ENCODE assay signal across 8 mouse cellular contexts in the genomic region with DNA sequence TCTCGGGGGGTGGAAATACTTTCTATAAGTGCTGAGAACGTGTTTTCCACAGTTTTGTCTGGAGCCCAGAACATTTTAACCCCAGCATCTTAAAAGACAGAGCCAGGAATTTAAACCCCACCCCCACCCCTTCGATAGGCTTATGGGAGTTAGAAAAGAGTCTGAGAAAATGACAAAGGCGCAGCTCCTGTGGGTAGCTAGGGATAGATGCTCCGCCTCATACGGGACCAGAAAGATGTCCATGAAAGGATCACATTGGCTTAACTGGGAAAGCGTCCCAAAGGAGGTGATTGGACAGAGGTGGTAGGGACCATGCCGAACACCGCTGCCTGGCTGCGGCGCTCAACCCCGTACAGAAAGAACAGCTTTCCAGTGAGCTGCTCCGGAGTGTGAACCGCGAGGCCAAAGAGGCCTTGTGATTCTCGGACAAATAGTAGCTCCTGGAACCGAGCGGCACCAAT. TPM values are rescaled to one million over a fixed set of nuclear protein-coding genes. Genes with fewer than 3 reads are reported as not detected.
DNase-seq lines count a peak whose midpoint lies in the region; ATAC-seq and TF ChIP-seq lines count a peak whose summit lies in the region.

No protein-coding gene starts in this region.

- TF ChIP-seq POLR2A in liver, adult 2 months (IDR thresholded peaks at IDR 0.05; ENCODE audit: extremely low read depth, insufficient read depth, low read length) = no peak

- peak overlapping the region; percentile 78 for H3K4me2 ChIP-seq in forebrain, embryonic 14.5 days (ENCODE audit: low read length)
- H3K4me2 ChIP-seq in hindbrain, embryonic 16.5 days (ENCODE audit: low read length) = peak overlapping the region; percentile 98
- H3K4me2 ChIP-seq in limb, embryonic 15.5 days = peak overlapping the region; percentile 93
- peak overlapping the region; percentile 87 for H3K4me2 ChIP-seq in neural tube, embryonic 11.5 days (ENCODE audit: low read depth)

- no peak for TF ChIP-seq CTCF in liver, adult 2 months (IDR thresholded peaks at IDR 0.05; ENCODE audit: low read depth, low read length)

- H3K79me2 ChIP-seq in liver, adult 2 months (ENCODE audit: control insufficient read depth, insufficient read depth, low read length) = no peaks in the 10 kb centered on the region

- peak overlapping the region; percentile 20; the same call in 1 of the 2 replicates for H3K9ac ChIP-seq in liver, adult 2 months (ENCODE audit: low read depth, low read length)
- peak overlapping the region; percentile 62 for H3K9ac ChIP-seq in forebrain, embryonic 14.5 days (ENCODE audit: low read length)
- peak overlapping the region; percentile 69 for H3K9ac ChIP-seq in hindbrain, embryonic 16.5 days (ENCODE audit: low read depth, low read length)
- H3K9ac ChIP-seq in limb, embryonic 15.5 days = peak overlapping the region; percentile 31; the same call in 1 of the 2 replicates
- H3K9ac ChIP-seq in neural tube, embryonic 11.5 days (ENCODE audit: low read length) = peak overlapping the region; percentile 57

- no peak overlapping the region for H3K27ac ChIP-seq in liver, adult 2 months (replicated peaks; ENCODE audit: insufficient read depth, low read depth, low read length)
- H3K27ac ChIP-seq in forebrain, embryonic 14.5 days (ENCODE audit: low read depth, low read length) = peak overlapping the region; percentile 64; the same call in 1 of the 2 replicates
- H3K27ac ChIP-seq in hindbrain, embryonic 16.5 days (ENCODE audit: low read depth, low read length) = peak overlapping the region; percentile 71
- peak overlapping the region; percentile 85 for H3K27ac ChIP-seq in limb, embryonic 15.5 days
- peak overlapping the region; percentile 47 for H3K27ac ChIP-seq in neural tube, embryonic 11.5 days (ENCODE audit: low read depth, low read length)

- DNase-seq in liver, adult 2 months (ENCODE audit: extremely low read depth, low read depth, low spot score) = no peak
- DNase-seq in liver = no peak
- peak; percentile 59 for DNase-seq in forebrain, embryonic 14.5 days (ENCODE audit: low spot score)
- DNase-seq in neural tube, embryonic 11.5 days (ENCODE audit: low spot score) = peak; percentile 64
- DNase-seq in urinary bladder, adult 18-20 months (ENCODE audit: low spot score in 2 of 2) = no peak

- H3K27me3 ChIP-seq in liver, adult 2 months (ENCODE audit: control insufficient read depth, insufficient read depth, low read length) = peaks cover 2% of the 10 kb centered on the region; the same call in 1 of the 2 replicates
- H3K27me3 ChIP-seq in forebrain, embryonic 14.5 days (replicated peaks; ENCODE audit: control insufficient read depth, insufficient read depth, low read length) = no peaks in the 10 kb centered on the region
- no peaks in the 10 kb centered on the region; the same call in 1 of the 2 replicates for H3K27me3 ChIP-seq in hindbrain, embryonic 16.5 days (replicated peaks; ENCODE audit: control insufficient read depth, insufficient read depth, low read length)
- H3K27me3 ChIP-seq in limb, embryonic 15.5 days = peaks cover 5% of the 10 kb centered on the region; the same call in 1 of the 2 replicates
- no peaks in the 10 kb centered on the region for H3K27me3 ChIP-seq in neural tube, embryonic 11.5 days (ENCODE audit: control insufficient read depth, insufficient read depth, low read length)

- peak; percentile 66 for ATAC-seq in cerebellum, adult (ENCODE audit: insufficient number of reproducible peaks, low FRiP score, low TSS enrichment)
- peak; percentile 60 for ATAC-seq in forebrain, embryonic 14.5 days
- ATAC-seq in hindbrain, embryonic 16.5 days = peak; percentile 67
- ATAC-seq in limb, embryonic 15.5 days (ENCODE audit: insufficient number of reproducible peaks, low FRiP score, low TSS enrichment, low read depth) = peak; percentile 7
- peak; percentile 62 for ATAC-seq in neural tube, embryonic 11.5 days (ENCODE audit: insufficient read depth, low FRiP score, low TSS enrichment)

- H3K4me3 ChIP-seq in liver, adult 2 months (ENCODE audit: insufficient read depth, low read depth, low read length) = peak overlapping the region; percentile 69
- peak overlapping the region; percentile 40 for H3K4me3 ChIP-seq in forebrain, embryonic 14.5 days (ENCODE audit: low read depth, low read length)
- peak overlapping the region; percentile 59 for H3K4me3 ChIP-seq in hindbrain, embryonic 16.5 days (ENCODE audit: low read length)
- H3K4me3 ChIP-seq in limb, embryonic 15.5 days = peak overlapping the region; percentile 45
- H3K4me3 ChIP-seq in neural tube, embryonic 11.5 days (ENCODE audit: low read depth, low read length) = peak overlapping the region; percentile 41

- WGBS in liver, adult 2 months = 11% methylated on average over 18 of the region's 18 CpGs
- WGBS in forebrain, embryonic 14.5 days = under 1% methylated on average over 18 of the region's 18 CpGs
- WGBS in hindbrain, embryonic 16.5 days = 1% methylated on average over 18 of the region's 18 CpGs
- 2% methylated on average over 18 of the region's 18 CpGs for WGBS in limb, embryonic 15.5 days
- WGBS in neural tube, embryonic 11.5 days = 1% methylated on average over 18 of the region's 18 CpGs

- H3K4me1 ChIP-seq in liver, adult 2 months (ENCODE audit: control insufficient read depth, insufficient read depth, low read length) = no peaks in the 10 kb centered on the region
- peaks cover 12% of the 10 kb centered on the region for H3K4me1 ChIP-seq in forebrain, embryonic 14.5 days (ENCODE audit: control insufficient read depth, insufficient read depth, low read length)
- peaks cover 9% of the 10 kb centered on the region; the same call in 1 of the 2 replicates for H3K4me1 ChIP-seq in hindbrain, embryonic 16.5 days (ENCODE audit: control insufficient read depth, insufficient read depth, low read depth, low read length)
- H3K4me1 ChIP-seq in limb, embryonic 15.5 days = peaks cover 33% of the 10 kb centered on the region
- peaks cover 6% of the 10 kb centered on the region; the same call in 1 of the 2 replicates for H3K4me1 ChIP-seq in neural tube, embryonic 11.5 days (ENCODE audit: control insufficient read depth, insufficient read depth, low read length)

- no peaks in the 10 kb centered on the region for H3K9me3 ChIP-seq in forebrain, embryonic 14.5 days (replicated peaks; ENCODE audit: control insufficient read depth, low read length)
- H3K9me3 ChIP-seq in hindbrain, embryonic 16.5 days (ENCODE audit: control insufficient read depth, low read length) = no peaks in the 10 kb centered on the region
- H3K9me3 ChIP-seq in limb, embryonic 15.5 days = no peaks in the 10 kb centered on the region
- no peaks in the 10 kb centered on the region for H3K9me3 ChIP-seq in neural tube, embryonic 11.5 days (ENCODE audit: control insufficient read depth, low read length)

- no peaks in the 10 kb centered on the region for H3K36me3 ChIP-seq in liver, adult 2 months (ENCODE audit: control insufficient read depth, insufficient read depth, low read length)
- no peaks in the 10 kb centered on the region for H3K36me3 ChIP-seq in forebrain, embryonic 14.5 days (ENCODE audit: control insufficient read depth, insufficient read depth, low read length)
- no peaks in the 10 kb centered on the region for H3K36me3 ChIP-seq in hindbrain, embryonic 16.5 days (ENCODE audit: control insufficient read depth, insufficient read depth, low read length)
- H3K36me3 ChIP-seq in limb, embryonic 15.5 days = no peaks in the 10 kb centered on the region
- no peaks in the 10 kb centered on the region for H3K36me3 ChIP-seq in neural tube, embryonic 11.5 days (ENCODE audit: control insufficient read depth, insufficient read depth, low read length)

RNA-seq across cellular contexts. Expression of a gene that starts 50.6 kb away (rescaled TPM):
- 9.1 and 9.5 TPM in 2 replicates for total RNA-seq in liver, adult 2 months (2014; rRNA removed)
- polyA plus RNA-seq in liver, adult 2 months (2012; rRNA removed) = 1.1 and 1.4 TPM in 2 replicates
- 4.7 and 5.9 TPM in 2 replicates for polyA plus RNA-seq in forebrain, embryonic 14.5 days (2014; fragmentation: Nextera tagmentation; extraction: Ambion mirVana)
- polyA plus RNA-seq in hindbrain, embryonic 16.5 days (2015; fragmentation: Nextera tagmentation; extraction: Ambion mirVana) = 3.3 and 4.5 TPM in 2 replicates
- polyA plus RNA-seq in limb, embryonic 15.5 days (2015; fragmentation: Nextera tagmentation; extraction: Ambion mirVana) = 6.1 and 7.1 TPM in 2 replicates
- polyA plus RNA-seq in neural tube, embryonic 11.5 days (2014; fragmentation: Nextera tagmentation; extraction: Ambion mirVana) = 18.5 and 19.7 TPM in 2 replicates

Comparison
In these comparisons a context has a peak if more than half of its experiments do, and no peak if none do; other contexts are left out.
1. DNase-seq: peak in forebrain, embryonic 14.5 days (single experiment) and neural tube, embryonic 11.5 days (single experiment); none in liver, adult 2 months (single experiment), liver (single experiment) and urinary bladder, adult 18-20 months (0 of 2).
2. ATAC-seq: peak in every context shown above with its lines; median percentile 67 in hindbrain, embryonic 16.5 days; 66 in cerebellum, adult; 62 in neural tube, embryonic 11.5 days; 60 in forebrain, embryonic 14.5 days; 7 in limb, embryonic 15.5 days.
3. Peak in every context shown above with its lines, with median percentiles within 50 percentile points of each other: H3K4me3 ChIP-seq, H3K9ac ChIP-seq and H3K4me2 ChIP-seq.